Mouse (Mus musculus) frontal cortex, postnatal 25 days (tissue): ENCODE measurements around the gene Dmxl2.

Experiments
- DNase-seq, 2 experiments: peaks; one replicate each; pipeline ENCODE4 v3.0.0; 2022; ENCODE audit warnings: low spot score in 2 of 2

The Dmxl2 gene

GRCm38 (mm10) chr9:54501453-54502110 lies at the start of gene Dmxl2:
Gene Dmxl2 (minus strand): TSS chr9:54501626.
- DNase-seq = peak; percentile 72 to 73

GRCm38 (mm10) chr9:54549433-54549832 lies 48.0 kb upstream of the Dmxl2 start:
- no peak for DNase-seq

DNA sequence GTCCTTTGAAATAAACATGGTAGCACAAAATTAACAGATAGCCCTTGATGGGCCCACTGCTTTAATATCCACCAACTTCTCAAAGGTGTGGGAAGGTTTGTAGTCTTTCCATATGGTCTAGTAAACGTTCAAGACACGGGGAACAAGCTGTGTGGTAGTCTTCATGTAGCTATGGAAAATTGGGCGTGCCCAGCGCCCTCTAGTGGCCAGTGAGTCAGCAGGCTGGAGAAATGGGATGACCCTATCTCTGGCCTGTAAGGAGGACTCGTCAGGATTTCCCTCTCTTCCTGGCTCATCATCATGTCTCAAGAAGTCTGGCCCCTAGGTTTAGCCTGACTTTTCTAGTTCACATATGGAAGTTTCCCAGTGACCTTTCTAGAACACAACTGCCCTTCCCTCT lies 46.1 kb upstream of the Dmxl2 start:
- peak in 1 of 2 experiments; percentile 51 for DNase-seq

DNA sequence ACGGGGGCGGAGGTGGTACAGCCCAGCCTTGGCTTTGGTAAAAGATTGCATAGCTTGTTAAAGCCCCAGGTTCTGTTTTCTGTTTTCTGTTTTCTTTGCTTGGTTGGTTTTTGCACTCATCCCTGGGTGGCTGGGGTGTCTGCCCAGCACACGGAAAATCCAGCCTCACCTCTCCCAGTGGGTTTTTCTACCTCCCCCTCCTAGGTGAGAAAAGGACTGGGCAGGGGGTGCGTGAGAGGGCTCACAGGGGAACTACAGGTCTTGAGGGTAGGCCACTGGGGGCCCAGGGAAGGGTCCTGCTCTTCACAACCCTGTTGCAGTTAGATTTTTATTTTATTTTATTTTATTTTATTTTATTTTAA lies 43.5 kb upstream of the Dmxl2 start:
- DNase-seq = no peak

- no peak for DNase-seq
Observed at GRCm38 (mm10) chr9:54544212-54544953, 43.0 kb upstream of the Dmxl2 start.

- DNase-seq = no peak
Observed at GRCm38 (mm10) chr9:54540801-54541200, 39.4 kb upstream of the Dmxl2 start.

DNA sequence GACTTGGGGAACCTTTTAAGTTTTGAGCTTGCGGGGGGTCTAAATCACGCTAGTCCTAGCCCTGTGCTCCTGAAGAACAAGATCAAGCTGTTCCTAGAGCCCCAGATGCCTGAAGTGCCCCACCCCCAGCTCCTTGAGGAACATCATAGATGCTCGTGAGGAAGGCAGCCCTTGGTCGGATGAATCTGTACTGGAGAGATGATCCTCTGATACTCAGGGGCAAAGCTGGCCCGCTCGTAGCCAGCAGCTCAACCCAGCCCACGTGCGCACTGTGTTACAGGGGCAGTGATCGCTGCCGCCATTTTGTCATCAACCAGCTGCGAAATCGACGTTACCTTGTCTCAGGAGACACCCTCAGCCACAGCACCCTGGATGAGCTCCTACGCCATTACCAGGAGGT lies 37.3 kb upstream of the Dmxl2 start, which contains the start of gene Sh2d7:
TSS of gene Sh2d7 (plus strand) at position 301 of the 400 bp plus-strand sequence.
- no peak for DNase-seq

GRCm38 (mm10) chr9:54538244-54538643 lies 36.8 kb upstream of the Dmxl2 start:
- no peak for DNase-seq

- no peak for DNase-seq
Observed at GRCm38 (mm10) chr9:54537480-54537879, 36.1 kb upstream of the Dmxl2 start.

DNA sequence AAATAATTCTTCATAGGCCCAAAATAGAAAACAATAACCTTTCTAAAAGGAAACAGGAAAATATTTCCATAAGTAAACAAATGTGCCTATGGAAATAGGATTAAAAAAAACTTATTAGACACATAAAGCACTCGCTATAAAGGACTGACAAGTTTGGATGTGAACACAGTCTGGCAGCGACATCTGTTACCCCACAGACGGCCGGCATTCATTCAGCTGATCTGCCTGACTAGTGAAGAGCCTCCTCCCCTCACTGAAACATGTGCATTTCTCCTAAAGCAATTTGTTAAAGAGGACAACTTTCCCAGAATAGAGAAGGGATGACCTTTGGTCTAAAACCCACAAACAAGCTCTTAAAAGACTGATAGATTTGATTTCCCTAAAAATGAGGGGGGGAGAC lies 35.6 kb upstream of the Dmxl2 start:
- no peak for DNase-seq

- DNase-seq = peak in 1 of 2 experiments; percentile 13
Observed at GRCm38 (mm10) chr9:54536236-54536635, 34.8 kb upstream of the Dmxl2 start.

GRCm38 (mm10) chr9:54533975-54534374 lies 32.5 kb upstream of the Dmxl2 start:
- DNase-seq = peak; percentile 56 to 57

- no peak for DNase-seq
Observed at GRCm38 (mm10) chr9:54532926-54533325, 31.5 kb upstream of the Dmxl2 start.

GRCm38 (mm10) chr9:54531421-54531820 lies 30.0 kb upstream of the Dmxl2 start:
- DNase-seq = no peak

DNA sequence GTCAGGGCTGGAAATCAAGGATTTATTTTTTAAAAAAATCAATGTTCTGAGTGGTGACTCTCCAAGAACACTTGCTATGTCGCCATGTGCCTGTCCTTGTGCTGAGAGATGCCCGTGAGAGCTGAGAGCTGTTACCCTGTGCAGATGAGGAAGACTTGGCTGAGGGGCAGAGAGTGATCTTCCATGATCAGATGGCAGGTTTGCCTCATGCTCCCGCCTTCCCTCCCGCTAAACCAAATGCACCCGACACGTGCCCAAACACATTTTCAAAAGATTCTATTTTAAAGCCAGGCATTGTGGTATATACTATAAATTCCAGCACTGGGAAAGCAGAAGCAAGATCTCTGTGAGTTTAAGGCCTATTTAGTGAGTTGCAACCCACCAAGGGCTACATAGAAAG lies 29.4 kb upstream of the Dmxl2 start:
- no peak for DNase-seq

GRCm38 (mm10) chr9:54529950-54530349 lies 28.5 kb upstream of the Dmxl2 start:
- no peak for DNase-seq

GRCm38 (mm10) chr9:54527694-54528093 lies 26.3 kb upstream of the Dmxl2 start:
- no peak for DNase-seq

- no peak for DNase-seq
Observed at GRCm38 (mm10) chr9:54520286-54520685, 18.9 kb upstream of the Dmxl2 start.

DNA sequence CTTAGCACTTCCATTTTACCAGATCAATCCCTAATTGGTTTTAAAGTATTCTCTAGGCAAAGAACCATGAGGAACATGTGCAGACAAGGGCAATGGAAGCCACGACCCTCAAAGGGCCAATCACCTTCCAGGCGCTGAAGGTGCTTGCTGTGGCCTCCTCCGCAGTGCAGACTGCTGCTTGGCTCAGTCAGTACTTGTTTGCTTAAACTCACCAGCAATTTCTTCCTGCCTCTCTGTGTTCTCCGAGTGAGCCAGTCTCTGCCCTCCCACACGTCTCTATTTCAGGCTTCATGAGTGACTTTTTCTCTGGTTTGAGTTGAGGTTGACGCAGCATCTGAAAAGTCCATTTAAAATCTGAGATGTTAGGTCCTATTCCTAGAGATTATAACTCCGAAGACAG lies 17.5 kb upstream of the Dmxl2 start:
- peak in 1 of 2 experiments; percentile 34 for DNase-seq

DNA sequence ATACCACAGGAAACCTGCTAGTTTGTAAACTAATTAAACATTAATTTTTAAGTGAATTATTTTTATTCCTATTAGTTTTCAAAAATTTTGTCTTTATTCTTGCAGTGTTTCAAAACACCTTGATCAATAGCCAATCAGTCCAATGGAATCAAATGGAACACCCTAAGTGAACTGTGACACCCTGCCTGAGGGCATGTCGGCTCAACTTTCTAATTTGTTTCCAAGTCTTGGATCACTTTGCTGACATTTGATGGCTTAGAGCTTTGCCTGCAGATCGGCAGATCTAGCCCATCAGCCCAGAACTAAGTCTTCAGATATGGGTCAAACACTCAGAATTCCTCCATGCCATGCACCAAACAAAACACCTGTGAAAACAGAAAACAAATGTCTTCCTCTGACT lies 14.6 kb upstream of the Dmxl2 start:
- no peak for DNase-seq

GRCm38 (mm10) chr9:54502873-54503272 lies 1.4 kb upstream of the Dmxl2 start:
- no peak for DNase-seq

DNA sequence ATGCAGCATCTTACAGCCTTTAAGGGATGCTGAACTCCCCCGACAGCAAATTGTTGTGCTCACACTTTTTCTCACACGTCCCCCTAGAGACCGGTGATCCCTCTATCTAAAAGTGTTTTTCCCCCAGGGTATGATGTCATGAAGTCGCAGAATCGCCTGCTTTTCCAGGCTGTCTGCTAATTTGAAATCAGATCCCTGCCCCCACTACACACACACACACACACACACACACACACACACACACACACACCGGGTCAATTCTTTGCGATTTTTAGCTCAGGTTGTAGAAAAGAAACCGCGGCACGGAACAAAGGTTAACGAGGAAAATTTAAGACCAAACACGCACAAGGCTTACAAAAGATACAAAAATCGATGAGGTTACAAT lies 677 bp upstream of the Dmxl2 start:
- DNase-seq = no peak

GRCm38 (mm10) chr9:54500832-54501452 lies 484 bp downstream of the Dmxl2 start:
- DNase-seq = no peak
